Mouse (Mus musculus) erythroblast, embryonic 14.5 days (primary cell): Measurements from ENCODE around the gene 1700028J19Rik.

Source experiments
- GATA1 ChIP-seq: IDR thresholded peaks from 2 replicates; pipeline ENCODE4 v1.6.1; 2012; ENCODE audit warnings: low read length, inconsistent platforms, mixed read lengths
- TAL1 ChIP-seq: IDR thresholded peaks from 3 replicates; pipeline ENCODE4 v1.6.1; 2012; ENCODE audit warnings: low read length, inconsistent platforms, mixed read lengths

GRCm38 (mm10) chr7:44277250-44277622, 30.7 kb upstream of the 1700028J19Rik start:
- TF ChIP-seq GATA1 (no peak), TAL1 (no peak)
